Mouse (Mus musculus) kidney, embryonic 14.5 days (tissue): Measurements from ENCODE around the gene Urb2. TPM values are rescaled to one million over a fixed set of nuclear protein-coding genes. Genes with fewer than 3 reads are reported as not detected.

Source experiments
- ATAC-seq: fragments of 200-750 bp; cut with Nextera tagmentation; 2 replicates; pipeline ENCODE4 v1.8.0; 2017; ENCODE audit warnings: moderate number of reproducible peaks, mild to moderate bottlenecking, moderate TSS enrichment, moderate library complexity; ENCODE audit not compliant: low FRiP score, low TSS enrichment
- H3K27ac ChIP-seq: fragments of 300-500 bp; sonication (generic); 2 replicates; pipeline ENCODE4 v1.5.1; 2014; ENCODE audit warnings: low read depth, mild to moderate bottlenecking, low read length, moderate library complexity, mixed read lengths
- H3K27me3 ChIP-seq: fragments of 300-500 bp; sonication (generic); 2 replicates; pipeline ENCODE4 v1.6.1; 2014; ENCODE audit warnings: mild to moderate bottlenecking, low read length; ENCODE audit not compliant: control insufficient read depth, insufficient read depth
- H3K36me3 ChIP-seq: fragments of 300-500 bp; sonication (generic); 2 replicates; pipeline ENCODE4 v1.6.1; 2014; ENCODE audit warnings: low read length, mixed read lengths; ENCODE audit not compliant: control insufficient read depth, insufficient read depth
- H3K4me1 ChIP-seq: fragments of 300-500 bp; sonication (generic); 2 replicates; pipeline ENCODE4 v1.6.1; 2014; ENCODE audit warnings: low read length, mixed read lengths; ENCODE audit not compliant: control insufficient read depth, insufficient read depth
- H3K4me2 ChIP-seq: fragments of 300-500 bp; sonication (generic); replicated peaks from 2 replicates; pipeline ENCODE4 v1.6.1; 2014; ENCODE audit warnings: low read depth, mild to moderate bottlenecking, low read length
- H3K4me3 ChIP-seq: fragments of 300-500 bp; sonication (generic); 2 replicates; pipeline ENCODE4 v1.5.1; 2014; ENCODE audit warnings: mild to moderate bottlenecking, low read length
- H3K9ac ChIP-seq: fragments of 300-500 bp; sonication (generic); 2 replicates; pipeline ENCODE4 v1.6.1; 2014; ENCODE audit warnings: low read depth, mild to moderate bottlenecking, low read length, moderate library complexity
- H3K9me3 ChIP-seq: fragments of 300-500 bp; sonication (generic); 2 replicates; pipeline ENCODE4 v1.6.1; 2016; ENCODE audit warnings: low read length; ENCODE audit not compliant: control insufficient read depth
- WGBS: fragments of 180-500 bp; shearing (Covaris S2); extraction: QIAGEN DNeasy Blood & Tissue Kit; methylation state at CpG from one replicate; pipeline ENCODE4 v1.1.7; 2014; 5-methylcytosine and 5-hydroxymethylcytosine counted together
- polyA plus RNA-seq: library from polyadenylated mRNA; unstranded; fragments of >200 nt; fragmentation: Nextera tagmentation; extraction: Ambion mirVana; gene quantifications from 2 replicates; pipeline ENCODE4 v1.2.1, GENCODE M21; 2014

Urb2 gene
- polyA plus RNA-seq, 1 experiment from 2014 or later = 10.2 TPM

GRCm38 (mm10) chr8:123982826-123983400, 38.4 kb upstream of the Urb2 start, which contains the start of gene Abcb10:
TSS of gene Abcb10 (minus strand) at chr8:123983122.
- ATAC-seq = peak; percentile 96
- Histone ChIP-seq H3K4me2 (peak within 1 kb of the TSS; percentile 94), H3K4me1 (0 out of 2 replicates have a peak, but pooled peaks cover 6% of the 10 kb centered on the region), H3K9me3 (no peaks in the 10 kb centered on the region), H3K27me3 (no peaks in the 10 kb centered on the region), H3K4me3 (peak within 1 kb of the TSS; percentile 85), H3K36me3 (no peaks in the 10 kb centered on the region), H3K9ac (peak within 1 kb of the TSS; percentile 80), H3K27ac (peak within 1 kb of the TSS; percentile 80)
- 1% methylated on average over 52 of the region's 56 CpGs for WGBS

- no peak overlapping the region for H3K9ac ChIP-seq
- no peaks in the 10 kb centered on the region for H3K4me1 ChIP-seq
- WGBS = 77% methylated on average over 6 of the region's 6 CpGs
- H3K27ac ChIP-seq = no peak overlapping the region
- no peak overlapping the region for H3K4me3 ChIP-seq
- H3K36me3 ChIP-seq = no peaks in the 10 kb centered on the region; the same call in 1 of the 2 replicates
- H3K4me2 ChIP-seq = no peak overlapping the region
- no peaks in the 10 kb centered on the region for H3K9me3 ChIP-seq
- ATAC-seq = no peak
- H3K27me3 ChIP-seq = no peaks in the 10 kb centered on the region
Observed at GRCm38 (mm10) chr8:123988605-123989038, 32.7 kb upstream of the Urb2 start.

GRCm38 (mm10) chr8:123989128-123989527, 32.2 kb upstream of the Urb2 start:
- ATAC-seq = no peak
- Histone ChIP-seq H3K4me3 (no peak overlapping the region), H3K27me3 (no peaks in the 10 kb centered on the region), H3K36me3 (no peaks in the 10 kb centered on the region; the same call in 1 of the 2 replicates), H3K4me2 (no peak overlapping the region), H3K9me3 (no peaks in the 10 kb centered on the region), H3K4me1 (no peaks in the 10 kb centered on the region), H3K9ac (no peak overlapping the region), H3K27ac (no peak overlapping the region)
- 72% methylated on average over 7 of the region's 7 CpGs for WGBS

GRCm38 (mm10) chr8:123990277-123991049, 30.8 kb upstream of the Urb2 start:
- ATAC-seq = no peak
- WGBS = 84% methylated on average over 13 of the region's 13 CpGs

GRCm38 (mm10) chr8:123992587-123992986, 28.7 kb upstream of the Urb2 start:
- Histone ChIP-seq H3K4me2 (no peak overlapping the region), H3K4me1 (no peaks in the 10 kb centered on the region), H3K4me3 (no peak overlapping the region), H3K27ac (no peak overlapping the region), H3K27me3 (no peaks in the 10 kb centered on the region), H3K36me3 (peaks cover 20% of the 10 kb centered on the region), H3K9me3 (no peaks in the 10 kb centered on the region), H3K9ac (no peak overlapping the region)
- no peak for ATAC-seq
- WGBS = 88% methylated on average over 8 of the region's 8 CpGs

More at GRCm38 (mm10) chr8:123990277-123991049, 30.8 kb upstream of the Urb2 start:
- peaks cover 4% of the 10 kb centered on the region; the same call in 1 of the 2 replicates for H3K36me3 ChIP-seq
- no peak overlapping the region for H3K9ac ChIP-seq
- no peak overlapping the region for H3K4me2 ChIP-seq
- H3K4me3 ChIP-seq = no peak overlapping the region
- H3K27me3 ChIP-seq = no peaks in the 10 kb centered on the region
- H3K27ac ChIP-seq = no peak overlapping the region
- no peaks in the 10 kb centered on the region for H3K4me1 ChIP-seq
- H3K9me3 ChIP-seq = no peaks in the 10 kb centered on the region

- Histone ChIP-seq H3K9ac (no peak overlapping the region), H3K4me1 (no peaks in the 10 kb centered on the region), H3K27ac (no peak overlapping the region), H3K9me3 (no peaks in the 10 kb centered on the region), H3K36me3 (peaks cover 28% of the 10 kb centered on the region), H3K4me3 (no peak overlapping the region), H3K4me2 (no peak overlapping the region), H3K27me3 (no peaks in the 10 kb centered on the region)
- ATAC-seq = no peak
- 87% methylated on average over 5 of the region's 5 CpGs for WGBS
Observed at GRCm38 (mm10) chr8:123993597-123993996, 27.7 kb upstream of the Urb2 start.

GRCm38 (mm10) chr8:123993997-123994396, 27.3 kb upstream of the Urb2 start:
- 80% methylated on average over 3 of the region's 3 CpGs for WGBS
- no peak for ATAC-seq

GRCm38 (mm10) chr8:123999568-123999967, 21.7 kb upstream of the Urb2 start:
- no peak overlapping the region for H3K27ac ChIP-seq
- H3K9me3 ChIP-seq = no peaks in the 10 kb centered on the region
- no peak for ATAC-seq
- no peak overlapping the region for H3K4me3 ChIP-seq
- no peaks in the 10 kb centered on the region for H3K27me3 ChIP-seq
- no peak overlapping the region for H3K4me2 ChIP-seq
- no peak overlapping the region for H3K9ac ChIP-seq
- WGBS = 77% methylated on average over 2 of the region's 2 CpGs
- H3K36me3 ChIP-seq = peaks cover 74% of the 10 kb centered on the region
- no peaks in the 10 kb centered on the region for H3K4me1 ChIP-seq

More at GRCm38 (mm10) chr8:123993997-123994396, 27.3 kb upstream of the Urb2 start:
- Histone ChIP-seq H3K36me3 (peaks cover 28% of the 10 kb centered on the region), H3K27ac (no peak overlapping the region), H3K4me1 (no peaks in the 10 kb centered on the region), H3K27me3 (no peaks in the 10 kb centered on the region), H3K9me3 (no peaks in the 10 kb centered on the region), H3K9ac (no peak overlapping the region), H3K4me3 (no peak overlapping the region), H3K4me2 (no peak overlapping the region)

GRCm38 (mm10) chr8:124002546-124003108, 18.7 kb upstream of the Urb2 start:
- WGBS = 85% methylated on average over 10 of the region's 10 CpGs
- Histone ChIP-seq H3K27ac (no peak overlapping the region), H3K9ac (no peak overlapping the region), H3K4me2 (no peak overlapping the region), H3K9me3 (no peaks in the 10 kb centered on the region), H3K4me3 (no peak overlapping the region), H3K36me3 (peaks cover 83% of the 10 kb centered on the region), H3K4me1 (no peaks in the 10 kb centered on the region), H3K27me3 (no peaks in the 10 kb centered on the region)
- no peak for ATAC-seq
